Mouse (Mus musculus): Measurements from ENCODE around the gene Maip1. TPM values are rescaled to one million over a fixed set of nuclear protein-coding genes. Genes with fewer than 3 reads are reported as not detected.

Maip1 gene
- polyA plus RNA-seq, 1 experiment from 2014 or later: 19.6 TPM

DNA sequence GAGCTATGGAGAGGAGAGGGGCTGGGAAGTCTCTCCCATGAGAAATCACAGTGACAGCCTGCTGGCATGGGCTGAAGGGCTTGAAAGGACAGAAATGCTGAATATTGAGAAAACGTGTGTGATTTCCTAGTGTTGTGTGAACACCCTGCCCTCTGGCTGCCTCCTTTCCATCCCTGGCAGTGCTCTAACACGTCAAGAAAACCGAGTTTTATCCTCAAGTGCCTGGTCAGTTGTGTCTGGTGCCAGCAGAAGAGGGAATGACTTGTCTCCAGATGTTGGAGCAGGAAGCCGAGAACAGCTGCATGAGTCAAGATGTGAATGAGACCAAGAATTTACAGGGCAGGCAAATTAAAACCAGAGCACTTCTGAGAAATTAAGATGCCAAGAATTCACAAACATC is 34.6 kb downstream of the Maip1 start:
- no peak overlapping the region for H3K4me2 ChIP-seq
- H3K9ac ChIP-seq (ENCODE audit: low read length): no peak overlapping the region
- H3K27ac ChIP-seq (ENCODE audit: low read depth, low read length): no peak overlapping the region
- H3K4me3 ChIP-seq (ENCODE audit: low read depth, low read length): no peak overlapping the region
- ATAC-seq (ENCODE audit: low FRiP score) (no peak), DNase-seq (ENCODE audit: low spot score, missing footprints) (no peak)
- no peaks in the 10 kb centered on the region for H3K27me3 ChIP-seq (ENCODE audit: control insufficient read depth, insufficient read depth, low read length)
- H3K36me3 ChIP-seq (ENCODE audit: control insufficient read depth, insufficient read depth, low read length): no peaks in the 10 kb centered on the region
- no peaks in the 10 kb centered on the region for H3K9me3 ChIP-seq (ENCODE audit: control insufficient read depth, low read length)
- no peaks in the 10 kb centered on the region for H3K4me1 ChIP-seq (ENCODE audit: control insufficient read depth, insufficient read depth, low read length)
- 71% methylated on average over 4 of the region's 4 CpGs for WGBS

DNA sequence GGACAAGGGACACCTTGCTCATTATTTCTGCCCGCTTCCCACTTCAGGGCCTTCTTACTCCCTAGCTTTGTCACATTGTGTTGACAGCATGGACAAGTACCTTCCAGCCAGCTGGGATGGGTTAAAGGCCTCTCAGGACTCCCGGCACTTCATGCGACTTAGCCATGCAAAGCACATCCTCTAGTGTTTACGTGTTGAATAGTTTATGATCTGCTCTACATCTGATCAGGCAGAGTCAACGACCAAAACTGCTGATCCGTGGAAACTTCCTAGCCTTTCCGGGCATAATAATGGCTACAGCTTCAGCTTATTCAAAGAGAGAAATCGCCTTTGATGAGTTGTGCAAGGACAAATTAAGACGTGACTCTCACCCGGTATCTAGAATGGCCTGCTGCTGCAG is 39.6 kb downstream of the Maip1 start:
- no peaks in the 10 kb centered on the region for H3K36me3 ChIP-seq (ENCODE audit: control insufficient read depth, insufficient read depth, low read length)
- ATAC-seq (ENCODE audit: low FRiP score) (peak; percentile 65; the same call in 1 of the 2 replicates), DNase-seq (ENCODE audit: low spot score, missing footprints) (no peak)
- H3K4me3 ChIP-seq (ENCODE audit: low read depth, low read length): no peak overlapping the region
- H3K9ac ChIP-seq (ENCODE audit: low read length): no peak overlapping the region
- H3K27me3 ChIP-seq (ENCODE audit: control insufficient read depth, insufficient read depth, low read length): no peaks in the 10 kb centered on the region
- H3K27ac ChIP-seq (ENCODE audit: low read depth, low read length): no peak overlapping the region
- H3K4me2 ChIP-seq: no peak overlapping the region
- H3K9me3 ChIP-seq (ENCODE audit: control insufficient read depth, low read length): no peaks in the 10 kb centered on the region
- 59% methylated on average over 10 of the region's 10 CpGs for WGBS
- no peaks in the 10 kb centered on the region for H3K4me1 ChIP-seq (ENCODE audit: control insufficient read depth, insufficient read depth, low read length)

DNA sequence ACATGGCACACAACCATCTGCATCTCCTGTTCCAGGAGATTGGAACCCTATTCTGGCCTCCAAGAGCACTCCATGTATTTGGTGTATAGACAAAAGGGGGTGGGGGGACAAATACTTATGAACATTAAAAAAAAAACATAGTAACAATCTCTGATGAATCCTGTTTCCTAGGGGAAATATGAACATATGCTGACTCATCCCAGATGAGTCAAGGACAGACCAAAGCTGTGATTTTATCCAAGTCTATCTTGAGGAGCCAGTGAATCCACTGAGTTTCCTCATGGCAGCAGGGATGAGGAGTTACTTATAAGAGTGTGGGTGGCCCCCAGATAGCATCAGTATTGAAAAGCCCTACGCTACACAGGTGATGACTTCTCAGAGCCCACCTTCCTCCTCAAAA is 44.1 kb downstream of the Maip1 start:
- no peak overlapping the region for H3K9ac ChIP-seq (ENCODE audit: low read length)
- WGBS: 96% methylated on average over 1 of the region's 1 CpGs
- no peaks in the 10 kb centered on the region for H3K27me3 ChIP-seq (ENCODE audit: control insufficient read depth, insufficient read depth, low read length)
- H3K4me3 ChIP-seq (ENCODE audit: low read depth, low read length): no peak overlapping the region
- no peaks in the 10 kb centered on the region for H3K36me3 ChIP-seq (ENCODE audit: control insufficient read depth, insufficient read depth, low read length)
- no peaks in the 10 kb centered on the region for H3K4me1 ChIP-seq (ENCODE audit: control insufficient read depth, insufficient read depth, low read length)
- H3K9me3 ChIP-seq (ENCODE audit: control insufficient read depth, low read length): no peaks in the 10 kb centered on the region
- ATAC-seq (ENCODE audit: low FRiP score) (no peak), DNase-seq (ENCODE audit: low spot score, missing footprints) (no peak)
- H3K27ac ChIP-seq (ENCODE audit: low read depth, low read length): no peak overlapping the region
- H3K4me2 ChIP-seq: no peak overlapping the region

DNA sequence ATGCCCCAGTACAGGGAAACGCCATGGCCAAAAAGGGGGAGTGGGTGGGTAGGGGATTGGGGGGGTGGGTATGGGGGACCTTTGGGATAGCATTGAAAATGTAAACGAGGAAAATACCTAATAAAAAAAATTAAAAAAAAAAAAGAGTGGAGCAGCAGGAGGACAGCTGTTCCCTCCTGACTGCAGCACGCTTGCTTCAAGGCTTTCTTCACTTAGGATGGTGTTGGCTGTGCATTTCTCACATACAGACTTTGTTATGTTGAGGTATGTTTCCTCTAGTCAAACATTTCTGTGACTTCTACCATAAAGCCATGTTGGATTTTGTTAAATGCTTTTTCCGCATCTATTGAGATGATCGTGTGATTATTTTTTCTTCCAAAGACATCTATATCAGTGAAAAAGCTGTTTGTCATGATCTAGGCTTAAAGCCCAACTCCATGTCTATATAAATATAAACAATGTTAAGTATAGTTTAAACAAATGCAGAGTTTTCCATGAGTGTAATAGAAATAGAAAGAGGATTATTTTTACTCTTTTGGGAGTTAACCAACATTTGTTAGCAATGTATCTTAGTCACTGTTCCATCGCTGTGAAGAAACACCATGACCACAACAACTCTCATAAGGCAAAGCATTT is 54.3 kb downstream of the Maip1 start:
- Histone ChIP-seq H3K27me3 (ENCODE audit: control insufficient read depth, insufficient read depth, low read length) (no peaks in the 10 kb centered on the region), H3K4me2 (no peak overlapping the region), H3K9ac (ENCODE audit: low read length) (no peak overlapping the region), H3K4me1 (ENCODE audit: control insufficient read depth, insufficient read depth, low read length) (no peaks in the 10 kb centered on the region), H3K27ac (ENCODE audit: low read depth, low read length) (no peak overlapping the region), H3K36me3 (ENCODE audit: control insufficient read depth, insufficient read depth, low read length) (no peaks in the 10 kb centered on the region), H3K9me3 (ENCODE audit: control insufficient read depth, low read length) (no peaks in the 10 kb centered on the region), H3K4me3 (ENCODE audit: low read depth, low read length) (no peak overlapping the region)
- DNase-seq (ENCODE audit: low spot score, missing footprints): no peak
- 89% methylated on average over 6 of the region's 6 CpGs for WGBS
- ATAC-seq (ENCODE audit: low FRiP score): no peak

Other genes with a start within 250 kb of the Maip1 start
- 12.0 and 13.4 TPM in 2 replicates for gene 1700066M21Rik, start 28.7 kb upstream of the Maip1 start, polyA plus RNA-seq (2014; fragmentation: Nextera tagmentation; extraction: Ambion mirVana)
- 23.2 and 25.2 TPM in 2 replicates for gene Tyw5, start 773 bp downstream of the Maip1 start, polyA plus RNA-seq (2014; fragmentation: Nextera tagmentation; extraction: Ambion mirVana)